Mouse (Mus musculus) brain, embryonic 14.5 days (tissue): ENCODE measurements around the gene Prdm16.

Experiments
- CTCF ChIP-seq: fragments of 200-500 bp; IDR thresholded peaks from 2 replicates; pipeline ENCODE4 v1.5.1; 2012; ENCODE audit warnings: inconsistent platforms, mild to moderate bottlenecking, moderate library complexity, borderline replicate concordance; ENCODE audit not compliant: insufficient read depth, insufficient read length; ENCODE audit errors: extremely low read depth
- POLR2A ChIP-seq: fragments of 200-500 bp; IDR thresholded peaks from 2 replicates; pipeline ENCODE4 v1.6.1; 2012; ENCODE audit warnings: mild to moderate bottlenecking, inconsistent platforms, borderline replicate concordance; ENCODE audit not compliant: poor library complexity, insufficient read depth, insufficient read length, severe bottlenecking; ENCODE audit errors: extremely low read depth

DNA sequence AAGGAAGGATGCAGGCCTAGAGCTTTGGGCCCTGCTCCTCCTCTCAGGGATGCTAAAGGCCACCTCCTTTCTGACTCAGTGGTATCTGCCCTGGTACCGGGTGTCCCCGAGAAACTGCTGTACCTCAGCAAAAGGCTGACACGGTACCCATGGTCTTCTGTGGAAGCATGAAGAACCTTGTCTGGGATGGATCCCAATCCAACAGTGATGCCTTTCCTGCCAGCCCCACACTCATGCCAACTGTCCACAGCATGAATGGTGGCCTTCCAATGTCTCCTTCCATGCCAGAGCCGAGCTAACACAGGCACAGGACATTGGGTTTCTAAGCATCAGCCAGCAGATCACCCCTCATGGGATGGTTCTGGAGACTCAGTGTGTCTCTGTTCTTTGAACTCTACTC, 14.2 kb downstream of the Prdm16 start:
- TF ChIP-seq POLR2A: no peak
- TF ChIP-seq CTCF: no peak
